Mouse (Mus musculus): ENCODE measurements at regions not wholly inside any gene's neighbourhood (a gene's known extent, or its start where the extent isn't known, plus 50 kb on each side); places are given as distances from the start of the nearest gene placed in this dataset.

GRCm38 (mm10) chr11:24422066-24422775 is 344.4 kb downstream of the Bcl11a start:
- Histone ChIP-seq H3K4me1 (ENCODE audit: control insufficient read depth, insufficient read depth) (no peaks in the 10 kb centered on the region), H3K27me3 (ENCODE audit: control insufficient read depth, insufficient read depth, low read length) (no peaks in the 10 kb centered on the region), H3K9ac (replicated peaks; ENCODE audit: low read depth, low read length) (no peak overlapping the region), H3K4me2 (ENCODE audit: low read depth, low read length) (no peak overlapping the region), H3K36me3 (replicated peaks; ENCODE audit: control insufficient read depth, insufficient read depth, low read length) (no peaks in the 10 kb centered on the region), H3K27ac (ENCODE audit: low read depth) (no peak overlapping the region), H3K4me3 (ENCODE audit: low read depth, low read length) (no peak overlapping the region), H3K9me3 (replicated peaks; ENCODE audit: control insufficient read depth, low read length) (peaks cover 6% of the 10 kb centered on the region)
- TF ChIP-seq EP300 (IDR thresholded peaks at IDR 0.05; ENCODE audit: low read depth): no peak
- no peak for TF ChIP-seq CTCF (IDR thresholded peaks at IDR 0.05; ENCODE audit: low read depth)
- ATAC-seq (ENCODE audit: insufficient read depth, low read depth): no peak
- DNase-seq (ENCODE audit: low spot score): no peak
- WGBS: 78% methylated on average over 10 of the region's 10 CpGs

- no peak overlapping the region for H3K27ac ChIP-seq (ENCODE audit: low read depth)
- no peak overlapping the region for H3K4me2 ChIP-seq (ENCODE audit: low read depth, low read length)
- H3K4me3 ChIP-seq (ENCODE audit: low read depth, low read length): no peak overlapping the region
- H3K27me3 ChIP-seq (ENCODE audit: control insufficient read depth, insufficient read depth, low read length): no peaks in the 10 kb centered on the region
- no peak overlapping the region for H3K9ac ChIP-seq (replicated peaks; ENCODE audit: low read depth, low read length)
- no peaks in the 10 kb centered on the region for H3K4me1 ChIP-seq (ENCODE audit: control insufficient read depth, insufficient read depth)
- WGBS: 72% methylated on average over 6 of the region's 6 CpGs
- no peak for TF ChIP-seq EP300 (IDR thresholded peaks at IDR 0.05; ENCODE audit: low read depth)
- DNase-seq (ENCODE audit: low spot score) (no peak), ATAC-seq (ENCODE audit: insufficient read depth, low read depth) (no peak)
- H3K9me3 ChIP-seq (replicated peaks; ENCODE audit: control insufficient read depth, low read length): no peaks in the 10 kb centered on the region
- no peaks in the 10 kb centered on the region for H3K36me3 ChIP-seq (replicated peaks; ENCODE audit: control insufficient read depth, insufficient read depth, low read length)
These were observed 345.4 kb downstream of the Bcl11a start for GRCm38 (mm10) chr11:24423278-24423677.

DNA sequence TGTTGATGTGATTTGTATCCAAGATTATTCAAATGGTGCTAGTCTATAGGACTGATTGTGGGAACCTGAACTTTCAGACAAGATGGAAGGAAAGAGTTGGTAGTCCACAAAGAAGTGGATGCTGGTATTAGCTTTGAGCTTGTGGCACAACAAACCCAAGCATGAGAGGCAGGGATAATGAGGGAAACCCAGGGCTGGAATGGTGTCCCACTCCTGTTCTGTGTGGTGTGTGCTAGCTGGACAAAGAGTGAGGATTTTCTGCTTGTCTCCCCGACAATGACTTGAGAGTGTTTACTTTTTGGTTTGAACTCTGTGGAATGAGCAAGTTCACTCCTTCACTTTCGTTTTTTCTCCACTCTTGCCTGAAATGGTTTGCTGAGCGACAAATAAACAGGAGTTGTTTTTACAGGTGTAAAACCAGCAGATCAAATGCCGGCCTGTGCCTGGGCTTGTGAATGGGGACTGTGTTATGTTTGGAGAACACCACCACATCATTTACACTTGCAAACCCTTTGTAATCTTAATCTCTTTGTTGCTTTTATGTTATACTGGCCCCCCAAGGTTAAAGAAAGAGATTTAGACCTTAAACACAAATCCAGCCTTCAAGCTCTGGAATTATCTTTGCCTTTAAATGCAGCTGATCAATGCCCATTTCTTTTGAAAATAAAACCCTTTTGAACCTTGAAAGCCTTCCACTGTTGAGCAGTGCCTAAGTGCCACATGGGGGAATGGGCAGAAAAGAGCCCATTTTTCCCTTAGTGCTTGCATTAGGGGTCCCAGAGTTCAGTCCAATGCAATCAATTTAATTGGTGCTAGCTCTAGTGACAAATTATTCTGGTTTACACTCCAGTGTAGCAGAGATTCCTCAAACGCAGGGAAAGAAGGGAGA is 349.4 kb downstream of the Bcl11a start:
- no peaks in the 10 kb centered on the region for H3K27me3 ChIP-seq (ENCODE audit: control insufficient read depth, insufficient read depth, low read length)
- TF ChIP-seq CTCF (IDR thresholded peaks at IDR 0.05; ENCODE audit: low read depth) (no peak), EP300 (IDR thresholded peaks at IDR 0.05; ENCODE audit: low read depth) (no peak)

DNA sequence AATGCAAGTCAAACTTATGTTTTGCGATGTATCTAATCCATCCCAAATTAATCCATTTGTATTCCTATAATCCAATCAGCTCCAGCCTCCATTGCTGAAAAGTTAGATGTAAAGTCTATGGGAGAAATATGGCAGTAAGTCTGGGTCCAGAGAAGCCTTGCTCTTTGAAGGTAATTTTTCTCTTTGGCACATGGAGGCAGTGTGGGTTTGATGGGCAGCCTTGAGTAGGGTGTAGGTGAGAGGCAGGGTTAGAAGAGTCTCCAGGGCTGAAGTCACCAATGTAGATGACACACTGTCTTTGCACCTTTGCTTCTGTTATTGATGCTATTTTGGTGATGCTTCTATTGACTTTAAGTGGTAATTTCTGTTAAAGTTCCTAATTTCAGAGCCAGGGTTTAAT is 370.8 kb downstream of the Bcl11a start:
- H3K9ac ChIP-seq (replicated peaks; ENCODE audit: low read depth, low read length): no peak overlapping the region
- no peak overlapping the region for H3K4me3 ChIP-seq (ENCODE audit: low read depth, low read length)
- no peaks in the 10 kb centered on the region for H3K4me1 ChIP-seq (ENCODE audit: control insufficient read depth, insufficient read depth)
- WGBS: 91% methylated on average over 1 of the region's 1 CpGs
- no peaks in the 10 kb centered on the region for H3K27me3 ChIP-seq (ENCODE audit: control insufficient read depth, insufficient read depth, low read length)
- no peaks in the 10 kb centered on the region for H3K9me3 ChIP-seq (replicated peaks; ENCODE audit: control insufficient read depth, low read length)
- H3K36me3 ChIP-seq (replicated peaks; ENCODE audit: control insufficient read depth, insufficient read depth, low read length): no peaks in the 10 kb centered on the region
- no peak overlapping the region for H3K27ac ChIP-seq (ENCODE audit: low read depth)
- no peak for TF ChIP-seq EP300 (IDR thresholded peaks at IDR 0.05; ENCODE audit: low read depth)
- peak; percentile 29 for TF ChIP-seq CTCF (IDR thresholded peaks at IDR 0.05; ENCODE audit: low read depth)
- ATAC-seq (ENCODE audit: insufficient read depth, low read depth) (no peak), DNase-seq (ENCODE audit: low spot score) (no peak)
- no peak overlapping the region for H3K4me2 ChIP-seq (ENCODE audit: low read depth, low read length)

More for the DNA sequence above, 349.4 kb downstream of the Bcl11a start:
- Histone ChIP-seq H3K36me3 (replicated peaks; ENCODE audit: control insufficient read depth, insufficient read depth, low read length) (no peaks in the 10 kb centered on the region), H3K9ac (replicated peaks; ENCODE audit: low read depth, low read length) (no peak overlapping the region), H3K27ac (ENCODE audit: low read depth) (no peak overlapping the region), H3K4me2 (ENCODE audit: low read depth, low read length) (no peak overlapping the region), H3K4me1 (ENCODE audit: control insufficient read depth, insufficient read depth) (no peaks in the 10 kb centered on the region), H3K9me3 (replicated peaks; ENCODE audit: control insufficient read depth, low read length) (no peaks in the 10 kb centered on the region), H3K4me3 (ENCODE audit: low read depth, low read length) (no peak overlapping the region)
- no peak for ATAC-seq (ENCODE audit: insufficient read depth, low read depth)
- DNase-seq (ENCODE audit: low spot score): no peak
- WGBS: 40% methylated on average over 5 of the region's 5 CpGs

DNA sequence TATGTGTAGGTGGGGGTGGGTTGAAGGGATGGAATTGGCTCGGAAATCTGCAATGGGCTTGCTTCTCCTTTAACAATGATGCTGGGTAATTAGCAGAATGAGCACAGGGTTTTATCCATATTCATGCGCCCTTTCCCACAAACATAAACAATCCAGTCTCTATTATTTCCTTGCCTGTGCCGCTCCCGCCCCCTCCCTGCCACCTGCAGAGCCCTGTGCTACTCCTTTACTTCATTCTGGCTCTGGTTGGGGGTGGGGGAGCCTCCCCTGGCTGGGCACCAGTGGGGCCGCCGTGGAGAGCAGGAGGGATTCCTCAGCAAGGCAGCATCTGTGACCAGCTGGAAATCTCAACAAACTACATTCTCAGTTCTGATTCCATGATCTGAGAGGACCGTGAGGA is 374.4 kb downstream of the Bcl11a start:
- no peak for ATAC-seq (ENCODE audit: insufficient read depth, low read depth)
- Histone ChIP-seq H3K36me3 (replicated peaks; ENCODE audit: control insufficient read depth, insufficient read depth, low read length) (no peaks in the 10 kb centered on the region), H3K9ac (replicated peaks; ENCODE audit: low read depth, low read length) (no peak overlapping the region), H3K27ac (ENCODE audit: low read depth) (no peak overlapping the region), H3K4me1 (ENCODE audit: control insufficient read depth, insufficient read depth) (no peaks in the 10 kb centered on the region), H3K4me3 (ENCODE audit: low read depth, low read length) (no peak overlapping the region), H3K4me2 (ENCODE audit: low read depth, low read length) (no peak overlapping the region), H3K27me3 (ENCODE audit: control insufficient read depth, insufficient read depth, low read length) (no peaks in the 10 kb centered on the region), H3K9me3 (replicated peaks; ENCODE audit: control insufficient read depth, low read length) (no peaks in the 10 kb centered on the region)
- WGBS: 68% methylated on average over 7 of the region's 7 CpGs
- no peak for DNase-seq (ENCODE audit: low spot score)
- no peak for TF ChIP-seq EP300 (IDR thresholded peaks at IDR 0.05; ENCODE audit: low read depth)
- TF ChIP-seq CTCF (IDR thresholded peaks at IDR 0.05; ENCODE audit: low read depth): no peak
